Mouse (Mus musculus): ENCODE measurements at regions not wholly inside any gene's neighbourhood (a gene's known extent, or its start where the extent isn't known, plus 50 kb on each side); places are given as distances from the start of the nearest gene placed in this dataset.

DNA sequence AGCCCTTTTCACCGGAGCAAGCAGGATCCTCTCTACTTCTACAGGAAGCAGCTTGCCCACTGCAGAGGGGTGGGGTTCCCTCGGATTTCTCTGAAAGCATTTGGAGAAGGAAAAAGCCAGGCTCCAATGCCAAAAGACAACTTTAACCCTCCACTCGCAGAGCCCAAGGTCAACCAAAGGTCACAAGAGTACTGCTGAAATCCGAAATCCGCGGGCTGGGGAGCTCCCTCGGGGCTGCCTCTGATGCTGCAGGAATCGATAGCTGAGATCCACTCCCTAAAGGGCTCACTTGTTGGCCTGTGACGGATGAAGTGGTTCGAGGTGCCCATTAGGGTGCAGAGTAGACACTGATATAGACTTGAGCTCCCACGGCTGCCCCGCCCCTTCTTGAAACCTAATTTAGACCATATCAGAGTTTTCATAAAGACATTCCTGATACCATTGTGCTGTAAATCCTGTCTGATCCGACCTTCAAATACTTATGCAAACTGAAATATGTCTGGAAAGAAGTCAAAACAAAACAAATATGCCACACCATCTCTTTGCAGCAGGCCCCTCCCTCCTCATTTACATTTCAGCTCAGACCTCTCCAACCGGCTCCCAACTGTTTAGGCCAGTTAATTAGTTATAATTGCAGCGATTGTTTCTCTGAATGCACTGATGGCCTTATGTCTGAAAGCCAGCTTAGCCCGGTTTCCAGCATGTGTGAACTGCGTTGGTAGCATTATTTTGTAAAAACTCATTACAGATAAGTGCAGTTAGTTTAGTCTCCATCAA is 170.8 kb upstream of the Map3k1 start:
- peak in 1 of 2 experiments; percentile 31 for DNase-seq

DNA sequence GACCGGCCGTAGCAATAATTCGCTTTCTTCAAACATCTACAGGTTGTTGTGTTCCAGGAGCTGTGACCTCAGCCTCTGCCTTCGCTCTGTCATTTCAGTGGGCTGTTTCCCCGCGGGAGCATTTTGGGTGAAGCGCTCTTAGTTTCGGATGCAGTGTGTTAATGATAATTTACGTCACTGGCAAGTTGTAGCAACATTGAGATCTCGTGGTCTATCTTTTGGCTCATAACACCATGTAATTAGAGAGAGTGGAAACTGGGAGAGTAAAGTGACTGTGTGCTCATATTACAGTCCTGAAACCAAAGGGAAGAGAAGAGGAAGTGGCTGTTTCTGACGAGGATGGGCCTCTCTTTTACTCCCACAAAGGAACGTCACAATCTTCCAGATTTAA is 171.4 kb upstream of the Map3k1 start:
- DNase-seq: peak in 1 of 2 experiments; percentile 26

DNA sequence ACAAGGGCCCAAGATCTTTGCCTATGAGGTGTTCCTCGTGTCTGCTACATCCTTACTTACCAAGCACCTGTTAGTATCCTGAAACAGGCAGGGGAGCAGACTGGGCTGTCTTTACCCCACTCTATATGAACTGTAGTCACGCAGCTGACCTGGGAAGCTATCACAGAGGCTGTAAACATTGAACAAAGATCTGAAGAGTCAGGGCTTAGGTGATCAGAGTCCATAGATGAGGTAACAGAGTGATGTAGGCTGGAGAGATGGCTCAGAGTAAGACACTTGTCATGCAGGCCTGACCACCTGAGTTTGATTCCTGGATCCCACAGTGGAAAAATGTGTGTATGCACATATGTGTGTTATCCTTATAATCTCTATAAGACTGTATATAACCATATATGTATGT is 172.3 kb upstream of the Map3k1 start:
- DNase-seq: no peak

DNA sequence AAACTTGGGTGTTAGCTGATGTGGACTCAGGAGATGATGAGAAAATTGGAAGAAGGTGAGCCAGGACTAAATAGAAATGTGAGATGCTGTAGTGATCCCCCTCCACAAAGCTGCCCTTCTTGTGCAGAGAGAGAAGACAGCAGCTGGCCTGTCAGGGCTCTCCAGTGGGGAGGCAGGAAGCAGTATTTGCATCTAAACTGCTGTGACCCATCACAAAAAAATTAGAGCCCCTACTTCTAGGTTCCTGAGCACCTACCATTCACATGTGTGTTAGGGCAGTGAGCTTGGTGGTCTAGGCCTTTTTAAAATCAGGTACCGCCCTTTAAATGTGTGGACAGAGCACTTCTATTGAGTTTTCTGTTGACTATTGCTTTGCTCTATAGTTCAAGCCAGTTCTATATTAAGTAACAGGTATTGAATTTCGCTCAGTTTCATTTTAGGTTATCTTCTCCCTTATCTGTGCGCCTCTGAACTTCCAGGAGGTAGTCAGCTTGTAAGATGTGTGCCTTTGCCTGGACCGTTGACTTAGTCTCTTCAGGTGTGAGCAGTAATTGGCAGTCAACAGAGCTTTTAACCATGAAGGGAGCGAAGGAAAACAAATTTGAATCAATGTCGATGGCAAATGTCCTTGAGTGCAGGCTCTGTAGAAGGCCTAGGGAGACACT is 174.1 kb upstream of the Map3k1 start:
- DNase-seq: no peak

DNA sequence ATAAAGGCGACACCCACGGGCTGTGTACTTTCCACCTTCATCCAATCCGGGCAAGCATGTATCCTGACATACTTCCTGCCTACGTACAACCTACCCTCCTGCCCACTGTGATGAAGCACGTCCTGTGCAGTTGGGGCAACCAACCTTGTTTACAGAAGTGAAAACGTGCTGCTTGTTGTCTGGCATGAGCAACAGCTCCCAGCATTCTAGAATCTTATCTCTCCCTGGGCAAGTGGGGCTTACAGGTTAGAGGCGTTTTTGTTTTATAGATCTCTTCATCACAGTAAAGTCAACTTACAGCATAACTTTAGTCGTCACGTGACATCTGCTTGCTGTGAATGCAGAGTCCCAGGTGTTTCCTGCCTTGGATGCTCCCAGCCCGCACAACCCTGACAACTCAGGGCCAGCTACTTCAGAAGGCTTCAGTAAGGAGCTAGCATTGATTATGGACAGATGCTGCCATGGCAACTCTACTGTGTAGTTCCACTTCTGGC is 175.3 kb upstream of the Map3k1 start:
- no peak for DNase-seq

DNA sequence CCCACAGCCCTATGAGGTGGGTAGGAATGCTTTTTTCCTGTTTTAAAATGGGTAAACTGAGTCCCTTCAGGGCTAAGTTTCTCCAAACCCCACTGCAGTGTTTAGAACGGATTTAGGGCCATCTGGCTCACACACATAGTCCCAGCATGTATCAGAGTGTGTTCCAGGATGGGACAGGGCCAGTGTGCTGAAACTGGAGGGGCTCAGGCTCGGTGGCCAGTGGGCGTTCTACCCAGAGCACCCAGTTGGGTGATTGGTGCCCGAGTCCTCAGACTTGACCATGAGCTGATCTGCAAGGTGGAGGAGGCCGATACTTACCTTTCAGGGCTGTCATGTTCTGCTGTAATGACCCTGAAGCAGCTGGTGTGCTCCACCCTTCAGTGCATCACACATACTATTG is 176.6 kb upstream of the Map3k1 start:
- DNase-seq: peak in 1 of 2 experiments; percentile 67

- DNase-seq: no peak
Measured at GRCm38 (mm10) chr13:111986681-111987080, 177.9 kb upstream of the Map3k1 start.

GRCm38 (mm10) chr13:111987420-111987819 is 178.6 kb upstream of the Map3k1 start:
- no peak for DNase-seq

- DNase-seq: peak in 1 of 2 experiments; percentile 41
Measured at GRCm38 (mm10) chr13:111990913-111991534, 182.2 kb upstream of the Map3k1 start.

DNA sequence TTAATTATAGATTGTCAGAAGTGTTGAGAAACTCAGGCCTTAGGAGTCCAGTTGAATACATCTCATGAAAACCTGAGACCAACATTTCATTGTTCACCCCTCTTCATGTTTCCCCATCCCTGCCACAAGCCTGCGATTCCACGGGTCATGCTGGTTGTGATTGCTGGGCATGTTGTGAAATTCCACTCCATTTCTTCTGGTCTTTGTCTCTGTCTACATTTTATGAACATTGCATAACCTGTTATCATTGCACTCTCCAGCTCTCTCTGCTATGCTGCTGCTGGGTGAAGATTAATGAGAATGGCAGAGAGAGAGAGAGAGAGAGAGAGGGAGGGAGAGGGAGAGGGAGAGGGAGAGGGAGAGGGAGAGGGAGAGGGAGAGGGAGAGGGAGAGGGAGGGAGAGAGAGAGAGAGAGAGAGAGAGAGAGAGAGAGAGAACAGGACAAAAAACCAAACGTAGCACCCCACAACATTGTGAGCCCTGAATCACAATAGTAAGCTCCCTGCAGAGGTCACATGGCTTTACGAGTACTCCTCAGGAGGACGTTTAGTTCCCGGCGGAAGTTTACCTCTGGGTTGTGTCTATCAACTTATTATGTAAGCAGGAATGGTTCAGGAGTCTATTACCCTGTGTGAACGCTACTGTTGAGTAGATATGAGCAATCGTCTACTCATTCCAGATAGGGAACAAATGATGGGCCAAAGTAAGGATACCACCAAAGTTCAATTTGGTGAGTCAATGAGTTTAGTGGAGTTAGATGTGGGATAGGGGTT is 183.5 kb upstream of the Map3k1 start:
- DNase-seq: no peak

- DNase-seq: peak in 1 of 2 experiments; percentile 47
Measured at GRCm38 (mm10) chr13:111994862-111995490, 186.2 kb upstream of the Map3k1 start.

DNA sequence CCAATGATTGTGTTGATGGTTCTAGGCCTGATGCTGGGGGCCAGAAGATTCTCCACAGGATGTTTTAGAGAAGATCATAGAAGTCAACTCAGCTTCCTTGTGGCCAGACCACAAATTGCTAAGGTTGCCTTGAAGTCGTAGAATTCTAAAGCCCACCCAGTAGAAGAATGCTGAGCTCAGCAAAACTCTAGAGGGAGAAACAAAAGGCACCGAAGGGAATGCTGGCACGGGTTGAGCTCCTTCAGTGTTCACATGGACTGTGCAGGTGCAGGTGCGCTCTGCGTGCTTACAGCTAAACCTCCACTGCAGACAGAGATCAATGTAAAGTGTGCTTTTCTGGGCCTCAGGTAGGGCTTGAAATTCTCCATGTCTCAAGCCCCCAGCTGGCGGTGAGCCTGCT is 186.9 kb upstream of the Map3k1 start:
- DNase-seq: no peak

DNA sequence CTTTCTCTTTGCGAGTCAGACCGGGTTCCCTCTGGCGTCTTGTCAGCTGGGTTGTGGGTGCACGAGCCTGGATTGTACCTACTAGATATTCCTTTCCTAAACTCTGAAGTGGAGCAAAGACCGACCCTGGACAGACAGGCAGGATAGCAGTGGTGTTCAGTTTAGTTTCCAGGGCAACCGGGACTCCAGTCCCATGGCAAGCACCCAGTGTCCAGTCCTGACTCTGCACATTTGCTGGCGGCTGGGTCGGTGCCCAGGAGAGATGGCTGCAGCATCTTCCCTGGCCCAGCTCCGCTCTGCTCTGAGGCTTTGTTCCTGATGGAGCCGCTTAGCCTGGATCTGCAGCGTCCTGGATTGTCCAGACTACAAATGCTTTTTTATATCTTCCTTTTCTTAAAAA is 188.1 kb upstream of the Map3k1 start:
- peak; percentile 88 to 94 for DNase-seq

GRCm38 (mm10) chr13:111997980-111998945 is 189.5 kb upstream of the Map3k1 start:
- peak; percentile 86 to 93 for DNase-seq

DNA sequence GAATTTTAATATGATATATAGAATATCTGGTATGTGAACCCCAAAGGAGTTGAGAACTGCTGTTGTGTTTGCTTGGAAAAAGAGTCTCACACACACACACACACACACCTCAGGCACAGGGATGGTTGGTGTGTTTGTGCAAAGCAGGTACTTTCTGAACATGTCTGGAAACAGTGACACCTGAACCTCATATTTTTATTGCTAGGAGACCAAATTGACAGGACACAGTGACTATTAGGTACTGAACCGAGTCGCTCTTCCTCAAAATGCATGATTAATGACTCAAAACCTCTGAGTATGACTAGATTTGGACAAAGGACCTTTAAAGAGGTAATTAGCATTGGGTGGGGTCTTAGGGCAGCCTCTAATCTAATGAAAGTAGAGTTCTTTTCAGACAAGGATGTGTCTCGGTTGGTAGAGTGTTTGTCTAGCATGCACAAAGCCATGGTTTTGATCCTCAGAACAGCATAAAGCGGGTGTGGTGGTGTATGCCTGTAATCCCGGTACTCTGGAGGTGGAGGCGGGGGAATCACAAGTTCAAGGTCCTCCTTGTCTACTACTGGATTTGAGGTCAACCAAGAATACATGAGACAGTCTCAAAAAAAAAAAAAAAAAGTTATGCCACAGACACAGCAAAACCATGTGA is 191.0 kb upstream of the Map3k1 start:
- no peak for DNase-seq

DNA sequence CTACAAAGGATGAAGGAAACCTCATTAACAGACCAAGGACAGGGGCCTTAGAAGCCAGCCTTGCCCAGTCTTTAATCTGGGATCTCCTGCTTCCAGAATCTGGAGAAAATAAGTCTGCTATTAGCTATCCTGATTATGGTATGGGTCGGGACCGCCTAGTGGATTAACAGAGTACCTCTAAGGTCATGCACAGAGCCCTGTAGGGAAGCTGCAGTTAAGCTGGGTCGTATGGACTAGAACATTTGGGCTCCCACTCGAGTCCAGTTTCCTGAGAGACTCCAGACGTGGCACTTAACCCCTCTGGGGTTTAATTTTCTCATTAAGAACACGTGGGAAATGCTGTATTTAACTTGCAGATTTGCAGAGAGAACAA is 191.5 kb upstream of the Map3k1 start:
- no peak for DNase-seq

GRCm38 (mm10) chr13:112000696-112001095 is 191.9 kb upstream of the Map3k1 start:
- no peak for DNase-seq

GRCm38 (mm10) chr13:112001155-112002025 is 192.6 kb upstream of the Map3k1 start:
- DNase-seq: peak; percentile 63 to 77

DNA sequence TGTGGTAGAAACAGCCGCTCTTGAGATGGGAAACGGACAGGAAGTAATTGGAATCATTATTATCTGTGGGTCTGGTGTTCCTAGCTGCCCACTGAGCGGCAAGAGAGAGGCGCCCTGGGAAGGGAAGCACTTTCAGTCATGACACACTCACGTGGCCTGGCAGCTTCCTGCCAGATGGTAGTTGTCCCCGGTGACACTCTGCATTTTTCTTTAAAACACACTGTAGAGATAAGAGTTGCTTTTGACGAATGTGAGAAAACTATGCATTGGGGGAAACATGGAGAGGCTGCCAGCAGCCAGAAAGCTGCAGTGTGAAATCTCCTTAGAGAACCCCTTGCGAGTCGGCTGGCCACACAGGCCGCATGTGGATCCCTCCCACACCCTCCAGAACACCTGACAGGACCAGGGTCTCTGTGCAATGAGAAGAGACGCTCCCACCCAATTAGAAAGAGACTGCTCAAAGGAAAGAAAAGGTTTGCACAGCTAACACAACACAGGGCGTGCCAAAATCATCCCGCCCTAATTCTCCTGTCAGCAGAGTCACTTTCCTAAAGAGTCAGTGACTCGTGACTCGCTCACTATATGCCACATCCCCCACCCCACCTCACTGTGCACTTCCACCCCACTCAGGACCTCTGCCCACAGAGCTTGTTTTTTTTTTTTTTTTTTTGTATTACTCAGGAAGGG is 194.0 kb upstream of the Map3k1 start:
- peak in 1 of 2 experiments; percentile 51 for DNase-seq

All from cerebellum, postnatal 10 days (tissue).